In genomic region chr3:98336661-98337654, GRCm38 (mm10) we compare ENCODE assay signal across 8 mouse cellular contexts. TPM values are rescaled to one million over a fixed set of nuclear protein-coding genes. Genes with fewer than 3 reads are reported as not detected.
DNase-seq lines count a peak whose midpoint lies in the region; ATAC-seq lines count a peak whose summit lies in the region.

No protein-coding gene starts in this region.

- no peak for ATAC-seq in liver, embryonic 11.5 days (replicated peaks; ENCODE audit: low FRiP score)
- no peak for ATAC-seq in forebrain, embryonic 11.5 days (replicated peaks; ENCODE audit: low FRiP score)
- ATAC-seq in limb, embryonic 13.5 days (ENCODE audit: low FRiP score, low read depth) = no peak
- peak; percentile 37 for ATAC-seq in neural tube, embryonic 15.5 days (ENCODE audit: low FRiP score)

- H3K4me1 ChIP-seq in liver, embryonic 11.5 days (replicated peaks; ENCODE audit: control insufficient read depth, insufficient read depth, low read length) = peaks cover 33% of the 10 kb centered on the region
- peaks cover 9% of the 10 kb centered on the region; the same call in 1 of the 2 replicates for H3K4me1 ChIP-seq in forebrain, embryonic 11.5 days (replicated peaks; ENCODE audit: control insufficient read depth, insufficient read depth, low read length)
- peaks cover 37% of the 10 kb centered on the region for H3K4me1 ChIP-seq in limb, embryonic 13.5 days
- H3K4me1 ChIP-seq in neural tube, embryonic 15.5 days = peaks cover 34% of the 10 kb centered on the region

- WGBS in liver, embryonic 11.5 days = 73% methylated on average over 22 of the region's 22 CpGs
- WGBS in forebrain, embryonic 11.5 days = 79% methylated on average over 22 of the region's 22 CpGs
- 78% methylated on average over 22 of the region's 22 CpGs for WGBS in limb, embryonic 13.5 days
- 52% methylated on average over 22 of the region's 22 CpGs for WGBS in neural tube, embryonic 15.5 days

- peak overlapping the region; percentile 93 for H3K4me2 ChIP-seq in liver, embryonic 11.5 days
- H3K4me2 ChIP-seq in forebrain, embryonic 11.5 days (ENCODE audit: low read depth, low read length, severe bottlenecking) = no peak overlapping the region
- H3K4me2 ChIP-seq in limb, embryonic 13.5 days (replicated peaks) = peak overlapping the region; percentile 86
- H3K4me2 ChIP-seq in neural tube, embryonic 15.5 days = peak overlapping the region; percentile 99

- H3K27me3 ChIP-seq in liver, embryonic 11.5 days (replicated peaks; ENCODE audit: control insufficient read depth, insufficient read depth, low read length) = no peaks in the 10 kb centered on the region
- H3K27me3 ChIP-seq in forebrain, embryonic 11.5 days (ENCODE audit: control insufficient read depth, insufficient read depth, low read length) = no peaks in the 10 kb centered on the region
- H3K27me3 ChIP-seq in limb, embryonic 13.5 days = no peaks in the 10 kb centered on the region
- H3K27me3 ChIP-seq in neural tube, embryonic 15.5 days (replicated peaks) = no peaks in the 10 kb centered on the region

- peaks cover 18% of the 10 kb centered on the region; the same call in 1 of the 2 replicates for H3K36me3 ChIP-seq in liver, embryonic 11.5 days (ENCODE audit: control insufficient read depth, insufficient read depth, low read length)
- H3K36me3 ChIP-seq in forebrain, embryonic 11.5 days (ENCODE audit: control insufficient read depth, insufficient read depth, low read length) = peaks cover 3% of the 10 kb centered on the region; the same call in 1 of the 2 replicates
- H3K36me3 ChIP-seq in limb, embryonic 13.5 days = peaks cover 28% of the 10 kb centered on the region
- H3K36me3 ChIP-seq in neural tube, embryonic 15.5 days = 0 out of 2 replicates have a peak, but pooled peaks cover 6% of the 10 kb centered on the region

- H3K4me3 ChIP-seq in liver, embryonic 11.5 days (ENCODE audit: low read depth, low read length) = peak overlapping the region; percentile 81
- H3K4me3 ChIP-seq in forebrain, embryonic 11.5 days (ENCODE audit: low read depth, low read length) = no peak overlapping the region
- peak overlapping the region; percentile 75; the same call in 1 of the 2 replicates for H3K4me3 ChIP-seq in limb, embryonic 13.5 days
- peak overlapping the region; percentile 6; the same call in 1 of the 2 replicates for H3K4me3 ChIP-seq in neural tube, embryonic 15.5 days (replicated peaks)

- DNase-seq in liver, embryonic 11.5 days (ENCODE audit: low spot score) = no peak
- DNase-seq in liver = no peak
- no peak for DNase-seq in forebrain, embryonic 11.5 days (ENCODE audit: low spot score)
- DNase-seq in adrenal gland, adult 2 months = no peak
- no peak for DNase-seq in adrenal gland, postnatal 4 days (ENCODE audit: low spot score in 2 of 2)
- no peak for DNase-seq in adrenal gland, adult (ENCODE audit: inconsistent age in 2 of 2, low spot score in 1 of 2)

- no peaks in the 10 kb centered on the region for H3K9me3 ChIP-seq in liver, embryonic 11.5 days (ENCODE audit: control insufficient read depth, low read length)
- H3K9me3 ChIP-seq in forebrain, embryonic 11.5 days (ENCODE audit: control insufficient read depth, low read length) = no peaks in the 10 kb centered on the region
- no peaks in the 10 kb centered on the region for H3K9me3 ChIP-seq in limb, embryonic 13.5 days
- H3K9me3 ChIP-seq in neural tube, embryonic 15.5 days (replicated peaks) = no peaks in the 10 kb centered on the region

- H3K9ac ChIP-seq in liver, embryonic 11.5 days (ENCODE audit: low read depth, low read length) = peak overlapping the region; percentile 89
- peak overlapping the region; percentile 16; the same call in 1 of the 2 replicates for H3K9ac ChIP-seq in forebrain, embryonic 11.5 days (ENCODE audit: low read length)
- no peak overlapping the region for H3K9ac ChIP-seq in limb, embryonic 13.5 days
- no peak overlapping the region for H3K9ac ChIP-seq in neural tube, embryonic 15.5 days (replicated peaks)

- H3K27ac ChIP-seq in liver, embryonic 11.5 days (ENCODE audit: low read depth, low read length) = peak overlapping the region; percentile 48; the same call in 1 of the 2 replicates
- no peak overlapping the region for H3K27ac ChIP-seq in forebrain, embryonic 11.5 days (ENCODE audit: low read depth, low read length)
- H3K27ac ChIP-seq in limb, embryonic 13.5 days = no peak overlapping the region
- H3K27ac ChIP-seq in neural tube, embryonic 15.5 days (replicated peaks) = peak overlapping the region; percentile 48; the same call in 1 of the 2 replicates

RNA-seq across cellular contexts. Expression of gene Phgdh, which starts 2.8 kb away (rescaled TPM):
- 554 and 596 TPM in 2 replicates for polyA plus RNA-seq in liver, embryonic 11.5 days (2014; fragmentation: Nextera tagmentation; extraction: Ambion mirVana)
- 332 and 367 TPM in 2 replicates for polyA plus RNA-seq in forebrain, embryonic 11.5 days (2014; fragmentation: Nextera tagmentation; extraction: Ambion mirVana)
- polyA plus RNA-seq in limb, embryonic 13.5 days (2015; fragmentation: Nextera tagmentation; extraction: Ambion mirVana) = 248 and 258 TPM in 2 replicates
- polyA plus RNA-seq in neural tube, embryonic 15.5 days (2015; fragmentation: Nextera tagmentation; extraction: Ambion mirVana) = 156 and 225 TPM in 2 replicates
- 10 to 100 TPM in 1 of 2 experiments, 1 to 10 TPM in 1; 9.7 to 22.3 TPM for total RNA-seq in adrenal gland, adult 2 months (2021)
- 16.6 and 25.8 TPM in 2 replicates for polyA plus RNA-seq in adrenal gland, adult 2 months (2012; rRNA removed)
- total RNA-seq in adrenal gland, postnatal 4 days (2021) = 10 to 100 TPM; 52.0 to 79.6 TPM

RNA-seq across cellular contexts. Expression of gene Zfp697, which starts 45.3 kb away (rescaled TPM):
- polyA plus RNA-seq in liver, embryonic 11.5 days (2014; fragmentation: Nextera tagmentation; extraction: Ambion mirVana) = 4.8 and 5.7 TPM in 2 replicates
- polyA plus RNA-seq in forebrain, embryonic 11.5 days (2014; fragmentation: Nextera tagmentation; extraction: Ambion mirVana) = 8.9 and 11.9 TPM in 2 replicates
- polyA plus RNA-seq in limb, embryonic 13.5 days (2015; fragmentation: Nextera tagmentation; extraction: Ambion mirVana) = 8.5 and 9.0 TPM in 2 replicates
- polyA plus RNA-seq in neural tube, embryonic 15.5 days (2015; fragmentation: Nextera tagmentation; extraction: Ambion mirVana) = 15.8 and 17.0 TPM in 2 replicates
- total RNA-seq in adrenal gland, adult 2 months (2021) = 1 to 10 TPM; 3.3 to 7.8 TPM
- 4.3 and 5.0 TPM in 2 replicates for polyA plus RNA-seq in adrenal gland, adult 2 months (2012; rRNA removed)
- 1 to 10 TPM; 5.6 to 9.4 TPM for total RNA-seq in adrenal gland, postnatal 4 days (2021)

RNA-seq across cellular contexts. Expression of gene Hmgcs2, which starts 56.7 kb away (rescaled TPM):
- polyA plus RNA-seq in liver, embryonic 11.5 days (2014; fragmentation: Nextera tagmentation; extraction: Ambion mirVana) = 29.9 and 32.9 TPM in 2 replicates
- polyA plus RNA-seq in forebrain, embryonic 11.5 days (2014; fragmentation: Nextera tagmentation; extraction: Ambion mirVana) = 0.63 and 1.2 TPM in 2 replicates
- 1.3 and 1.9 TPM in 2 replicates for polyA plus RNA-seq in limb, embryonic 13.5 days (2015; fragmentation: Nextera tagmentation; extraction: Ambion mirVana)
- polyA plus RNA-seq in neural tube, embryonic 15.5 days (2015; fragmentation: Nextera tagmentation; extraction: Ambion mirVana) = 15.3 and 17.7 TPM in 2 replicates
- total RNA-seq in adrenal gland, adult 2 months (2021) = 10 to 100 TPM; 11.1 to 13.2 TPM
- polyA plus RNA-seq in adrenal gland, adult 2 months (2012; rRNA removed) = 2.7 and 3.9 TPM in 2 replicates
- total RNA-seq in adrenal gland, postnatal 4 days (2021) = 100 to 1,000 TPM in 1 of 2 experiments, 10 to 100 TPM in 1; 30.6 to 130 TPM

Comparison
In these comparisons a context has a peak if more than half of its experiments do, and no peak if none do; other contexts are left out.
1. H3K27ac ChIP-seq: peak in liver, embryonic 11.5 days (single experiment) and neural tube, embryonic 15.5 days (single experiment); none in forebrain, embryonic 11.5 days (single experiment) and limb, embryonic 13.5 days (single experiment).
2. H3K9ac ChIP-seq: peak in liver, embryonic 11.5 days (single experiment) and forebrain, embryonic 11.5 days (single experiment); none in limb, embryonic 13.5 days (single experiment) and neural tube, embryonic 15.5 days (single experiment).